Mouse (Mus musculus): Measurements from ENCODE around the gene Ankrd44. TPM values are rescaled to one million over a fixed set of nuclear protein-coding genes. Genes with fewer than 3 reads are reported as not detected.
A peak's percentile ranks its signal among the peaks of the same experiment; 100 is the strongest.

Gene Ankrd44
- polyA plus RNA-seq, 1 experiment from 2014 or later = 4.8 TPM

DNA sequence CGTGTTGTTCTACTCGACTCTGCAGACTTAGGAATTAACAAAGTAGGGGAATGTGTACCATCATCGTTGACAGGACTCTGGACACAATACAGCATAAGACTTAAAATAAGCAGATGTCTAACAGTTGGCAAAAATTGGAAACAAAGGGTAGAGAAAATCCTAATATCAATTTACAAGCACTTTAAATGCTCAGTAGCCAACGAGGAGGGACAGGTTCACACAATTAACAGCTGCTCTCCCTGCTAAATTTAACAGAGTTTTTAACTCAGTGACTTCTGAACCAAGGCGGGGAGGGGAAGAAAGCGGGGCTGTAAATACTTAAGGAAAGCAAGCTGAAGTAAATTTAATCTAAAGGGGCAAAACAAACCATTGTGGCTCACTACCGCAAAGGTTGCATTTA lies 1.4 kb downstream of the Ankrd44 start:
- H3K36me3 ChIP-seq (ENCODE audit: control insufficient read depth, insufficient read depth) = no peaks in the 10 kb centered on the region
- no peak for ATAC-seq (ENCODE audit: low read depth)
- no peaks in the 10 kb centered on the region for H3K9me3 ChIP-seq (replicated peaks; ENCODE audit: control insufficient read depth, low read length)
- peaks cover 25% of the 10 kb centered on the region for H3K27me3 ChIP-seq (ENCODE audit: control insufficient read depth, insufficient read depth, low read depth, low read length)
- peak overlapping the region; percentile 90 for H3K4me2 ChIP-seq (ENCODE audit: low read depth, low read length)
- peak overlapping the region; percentile 69; the same call in 1 of the 2 replicates for H3K9ac ChIP-seq (ENCODE audit: low read depth, low read length)
- no peak overlapping the region for H3K27ac ChIP-seq (ENCODE audit: low read length)
- WGBS (ENCODE audit: insufficient replicate concordance) = 48% methylated on average over 7 of the region's 7 CpGs
- peak overlapping the region; percentile 70 for H3K4me3 ChIP-seq (ENCODE audit: low read depth, low read length)
- peaks cover 13% of the 10 kb centered on the region for H3K4me1 ChIP-seq (ENCODE audit: control insufficient read depth, low read depth, low read length)

DNA sequence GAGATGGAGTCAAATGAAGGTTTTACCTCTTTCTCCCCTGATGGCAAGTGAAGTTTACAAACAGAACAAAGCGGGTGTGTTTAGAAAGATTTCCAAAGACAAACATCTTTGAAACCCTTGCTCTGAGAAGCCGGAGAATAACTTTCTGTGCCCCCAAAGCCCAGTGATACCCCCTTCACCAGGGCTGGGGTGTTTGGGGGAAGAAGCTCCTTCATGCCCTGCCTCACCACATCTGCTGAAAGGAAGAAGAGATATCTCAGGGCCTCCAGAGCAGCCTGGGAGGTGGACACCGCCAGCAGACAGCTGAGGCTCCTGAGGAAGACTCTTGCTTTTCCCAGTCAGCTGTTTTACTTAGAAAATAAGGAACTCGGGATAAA lies 1.9 kb downstream of the Ankrd44 start:
- ATAC-seq (ENCODE audit: low read depth) = no peak
- WGBS (ENCODE audit: insufficient replicate concordance) = 39% methylated on average over 4 of the region's 4 CpGs
- Histone ChIP-seq H3K27me3 (ENCODE audit: control insufficient read depth, insufficient read depth, low read depth, low read length) (peaks cover 25% of the 10 kb centered on the region), H3K9ac (ENCODE audit: low read depth, low read length) (no peak overlapping the region), H3K4me3 (ENCODE audit: low read depth, low read length) (peak overlapping the region; percentile 70; the same call in 1 of the 2 replicates), H3K36me3 (ENCODE audit: control insufficient read depth, insufficient read depth) (no peaks in the 10 kb centered on the region), H3K4me1 (ENCODE audit: control insufficient read depth, low read depth, low read length) (peaks cover 13% of the 10 kb centered on the region), H3K9me3 (replicated peaks; ENCODE audit: control insufficient read depth, low read length) (no peaks in the 10 kb centered on the region), H3K27ac (ENCODE audit: low read length) (no peak overlapping the region), H3K4me2 (ENCODE audit: low read depth, low read length) (peak overlapping the region; percentile 90)

DNA sequence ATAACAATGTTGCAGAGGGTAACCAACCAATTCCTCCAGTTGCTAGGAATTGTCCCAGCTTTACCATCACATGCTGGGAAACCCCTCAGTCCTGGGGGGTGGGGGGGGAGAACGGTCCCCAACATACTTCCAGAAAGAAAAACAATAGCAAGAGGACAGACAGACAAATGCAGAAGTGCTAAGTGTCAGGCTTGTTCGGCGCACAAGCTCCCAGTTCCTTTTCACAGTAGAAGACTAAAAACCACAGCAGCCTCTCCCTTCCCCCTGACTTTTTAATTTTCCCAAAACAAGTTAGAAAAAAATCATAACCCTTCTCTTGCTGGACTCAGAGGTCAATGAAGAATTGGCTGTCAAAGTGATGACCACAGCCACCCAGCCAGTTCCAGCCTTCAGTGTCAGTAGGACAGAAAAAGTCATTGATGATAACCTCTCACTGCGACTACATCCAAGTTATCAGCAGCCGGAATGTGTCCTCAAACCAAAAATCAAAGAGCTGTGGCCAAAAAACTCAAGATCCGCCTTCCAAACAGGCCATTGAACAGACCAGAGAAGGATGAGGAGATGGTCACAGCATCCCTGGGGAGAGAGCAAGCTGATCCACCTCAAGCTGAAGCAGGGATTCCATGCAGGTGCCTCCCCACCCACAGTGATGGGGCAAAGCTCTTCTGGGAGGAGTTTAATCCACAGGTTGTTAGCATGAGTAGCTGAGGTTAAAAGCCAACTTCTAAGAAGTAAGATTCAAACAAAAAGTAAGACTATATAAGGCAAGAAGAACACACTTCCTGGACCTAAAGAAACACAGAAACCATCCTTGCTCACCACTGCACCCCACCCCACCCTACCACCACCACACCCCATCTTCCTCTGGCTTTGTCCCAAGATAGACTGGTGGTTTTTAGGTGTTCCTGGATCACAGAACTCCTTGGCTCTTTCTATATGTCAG lies 2.5 kb downstream of the Ankrd44 start:
- H3K4me3 ChIP-seq (ENCODE audit: low read depth, low read length) = no peak overlapping the region

DNA sequence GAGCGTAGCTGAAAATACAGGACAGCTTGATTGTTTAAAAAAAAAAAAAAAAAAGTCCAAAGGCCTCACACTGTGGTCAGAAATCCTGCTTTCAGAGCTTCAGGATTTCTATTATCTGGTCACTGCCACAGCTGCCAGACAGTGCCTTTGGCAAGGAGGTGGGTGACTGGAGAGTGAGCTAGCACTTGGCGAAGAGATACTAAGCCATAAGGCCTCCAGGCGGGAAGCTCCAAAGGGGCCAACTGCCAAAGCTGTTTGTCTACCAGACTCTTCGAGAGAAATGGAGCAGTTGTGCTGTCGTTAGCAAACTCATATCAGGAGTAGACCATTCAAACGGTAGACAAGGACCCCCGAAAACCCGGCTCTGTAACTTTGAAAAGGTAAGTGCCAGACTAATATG lies 3.5 kb downstream of the Ankrd44 start:
- no peak overlapping the region for H3K4me2 ChIP-seq (ENCODE audit: low read depth, low read length)
- no peaks in the 10 kb centered on the region for H3K36me3 ChIP-seq (ENCODE audit: control insufficient read depth, insufficient read depth)
- ATAC-seq (ENCODE audit: low read depth) = no peak
- H3K4me3 ChIP-seq (ENCODE audit: low read depth, low read length) = no peak overlapping the region
- H3K27ac ChIP-seq (ENCODE audit: low read length) = no peak overlapping the region
- H3K9me3 ChIP-seq (replicated peaks; ENCODE audit: control insufficient read depth, low read length) = no peaks in the 10 kb centered on the region
- peaks cover 25% of the 10 kb centered on the region for H3K27me3 ChIP-seq (ENCODE audit: control insufficient read depth, insufficient read depth, low read depth, low read length)
- no peak overlapping the region for H3K9ac ChIP-seq (ENCODE audit: low read depth, low read length)
- WGBS (ENCODE audit: insufficient replicate concordance) = 36% methylated on average over 8 of the region's 8 CpGs
- H3K4me1 ChIP-seq (ENCODE audit: control insufficient read depth, low read depth, low read length) = peaks cover 13% of the 10 kb centered on the region

More for the DNA sequence above, 2.5 kb downstream of the Ankrd44 start:
- 32% methylated on average over 6 of the region's 6 CpGs for WGBS (ENCODE audit: insufficient replicate concordance)
- Histone ChIP-seq H3K36me3 (ENCODE audit: control insufficient read depth, insufficient read depth) (no peaks in the 10 kb centered on the region), H3K27ac (ENCODE audit: low read length) (peak overlapping the region; percentile 35; the same call in 1 of the 2 replicates), H3K9ac (ENCODE audit: low read depth, low read length) (no peak overlapping the region), H3K9me3 (replicated peaks; ENCODE audit: control insufficient read depth, low read length) (no peaks in the 10 kb centered on the region), H3K4me1 (ENCODE audit: control insufficient read depth, low read depth, low read length) (peaks cover 13% of the 10 kb centered on the region), H3K27me3 (ENCODE audit: control insufficient read depth, insufficient read depth, low read depth, low read length) (peaks cover 25% of the 10 kb centered on the region), H3K4me2 (ENCODE audit: low read depth, low read length) (peak overlapping the region; percentile 90; the same call in 1 of the 2 replicates)
- ATAC-seq (ENCODE audit: low read depth) = no peak

DNA sequence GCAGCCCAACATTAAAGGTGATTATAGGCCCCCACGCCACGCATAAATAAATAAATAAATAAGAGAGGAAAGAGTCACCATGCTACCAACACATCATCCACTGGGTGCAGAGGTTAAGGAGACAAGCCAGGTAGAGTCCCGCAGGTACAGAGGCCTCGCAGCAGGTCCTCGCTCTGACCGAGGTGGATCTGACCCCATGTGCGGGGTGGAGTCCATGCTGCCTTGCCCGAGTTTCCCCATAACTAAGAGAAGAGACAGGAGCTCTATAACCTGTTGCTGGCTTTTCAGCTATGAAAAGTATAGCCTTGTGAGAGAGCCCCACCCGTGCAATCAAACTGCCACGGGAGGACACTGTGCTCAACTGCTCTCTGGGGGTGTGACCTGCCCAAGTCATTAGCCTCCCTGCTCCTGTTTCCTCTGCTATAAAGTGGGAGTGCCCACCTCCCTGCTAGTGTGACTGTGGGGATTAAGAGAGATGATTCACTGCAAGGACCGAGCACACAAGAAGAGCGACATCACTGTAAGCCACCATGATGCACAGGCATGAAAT lies 4.1 kb downstream of the Ankrd44 start:
- Histone ChIP-seq H3K4me1 (ENCODE audit: control insufficient read depth, low read depth, low read length) (peaks cover 13% of the 10 kb centered on the region), H3K36me3 (ENCODE audit: control insufficient read depth, insufficient read depth) (no peaks in the 10 kb centered on the region), H3K27me3 (ENCODE audit: control insufficient read depth, insufficient read depth, low read depth, low read length) (peaks cover 25% of the 10 kb centered on the region), H3K4me2 (ENCODE audit: low read depth, low read length) (no peak overlapping the region), H3K4me3 (ENCODE audit: low read depth, low read length) (no peak overlapping the region), H3K9ac (ENCODE audit: low read depth, low read length) (no peak overlapping the region), H3K9me3 (replicated peaks; ENCODE audit: control insufficient read depth, low read length) (no peaks in the 10 kb centered on the region), H3K27ac (ENCODE audit: low read length) (no peak overlapping the region)
- WGBS (ENCODE audit: insufficient replicate concordance) = 59% methylated on average over 12 of the region's 12 CpGs
- ATAC-seq (ENCODE audit: low read depth) = no peak

DNA sequence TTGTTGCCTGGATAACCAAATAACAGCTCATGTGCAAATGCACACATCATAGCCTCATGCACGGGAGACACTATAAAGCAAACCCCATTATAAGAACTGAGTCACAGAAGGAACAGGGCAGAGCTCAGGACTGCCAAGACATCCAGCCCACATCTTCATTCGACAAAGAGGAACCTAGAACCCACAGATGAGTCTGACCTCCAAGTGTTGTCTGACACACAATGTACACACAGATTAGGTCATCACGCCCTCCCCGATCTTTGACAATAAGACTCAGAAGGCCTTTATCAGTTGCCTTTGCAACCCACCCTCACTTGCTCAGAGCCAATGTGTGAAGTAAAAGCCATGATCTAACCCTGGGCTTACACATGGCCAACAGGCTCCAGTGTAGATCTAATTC lies 6.1 kb downstream of the Ankrd44 start:
- peaks cover 6% of the 10 kb centered on the region for H3K4me1 ChIP-seq (ENCODE audit: control insufficient read depth, low read depth, low read length)
- WGBS (ENCODE audit: insufficient replicate concordance) = 37% methylated on average over 4 of the region's 4 CpGs

DNA sequence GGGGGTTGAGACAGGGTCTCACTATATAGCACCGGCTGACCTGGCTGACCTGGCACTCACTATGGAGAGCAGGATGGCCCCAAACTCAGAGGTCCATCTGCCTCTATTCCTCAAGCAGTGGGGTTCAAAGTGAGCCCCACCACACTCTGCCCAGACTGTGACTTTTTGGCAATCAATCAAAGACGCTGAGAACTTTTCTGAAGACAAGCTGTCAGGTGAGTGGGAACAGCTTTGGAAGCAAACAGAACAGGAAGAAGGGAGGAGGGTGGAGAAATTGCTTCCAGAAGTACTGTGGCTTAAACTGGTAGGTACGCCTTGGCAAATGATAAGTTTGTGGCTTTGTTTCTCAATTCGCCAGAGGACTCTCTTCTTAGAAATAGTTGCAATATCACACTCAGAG lies 9.7 kb downstream of the Ankrd44 start:
- no peak overlapping the region for H3K4me2 ChIP-seq (ENCODE audit: low read depth, low read length)
- H3K9ac ChIP-seq (ENCODE audit: low read depth, low read length) = no peak overlapping the region
- H3K36me3 ChIP-seq (ENCODE audit: control insufficient read depth, insufficient read depth) = no peaks in the 10 kb centered on the region
- 39% methylated on average over 4 of the region's 4 CpGs for WGBS (ENCODE audit: insufficient replicate concordance)
- H3K27me3 ChIP-seq (ENCODE audit: control insufficient read depth, insufficient read depth, low read depth, low read length) = no peaks in the 10 kb centered on the region
- no peak overlapping the region for H3K4me3 ChIP-seq (ENCODE audit: low read depth, low read length)
- no peak for ATAC-seq (ENCODE audit: low read depth)
- H3K27ac ChIP-seq (ENCODE audit: low read length) = no peak overlapping the region
- no peaks in the 10 kb centered on the region for H3K9me3 ChIP-seq (replicated peaks; ENCODE audit: control insufficient read depth, low read length)
- peaks cover 3% of the 10 kb centered on the region for H3K4me1 ChIP-seq (ENCODE audit: control insufficient read depth, low read depth, low read length)

More for the DNA sequence above, 6.1 kb downstream of the Ankrd44 start:
- Histone ChIP-seq H3K27me3 (ENCODE audit: control insufficient read depth, insufficient read depth, low read depth, low read length) (peaks cover 5% of the 10 kb centered on the region), H3K36me3 (ENCODE audit: control insufficient read depth, insufficient read depth) (no peaks in the 10 kb centered on the region), H3K4me3 (ENCODE audit: low read depth, low read length) (no peak overlapping the region), H3K4me2 (ENCODE audit: low read depth, low read length) (no peak overlapping the region), H3K9ac (ENCODE audit: low read depth, low read length) (no peak overlapping the region), H3K9me3 (replicated peaks; ENCODE audit: control insufficient read depth, low read length) (no peaks in the 10 kb centered on the region), H3K27ac (ENCODE audit: low read length) (no peak overlapping the region)
- no peak for ATAC-seq (ENCODE audit: low read depth)

DNA sequence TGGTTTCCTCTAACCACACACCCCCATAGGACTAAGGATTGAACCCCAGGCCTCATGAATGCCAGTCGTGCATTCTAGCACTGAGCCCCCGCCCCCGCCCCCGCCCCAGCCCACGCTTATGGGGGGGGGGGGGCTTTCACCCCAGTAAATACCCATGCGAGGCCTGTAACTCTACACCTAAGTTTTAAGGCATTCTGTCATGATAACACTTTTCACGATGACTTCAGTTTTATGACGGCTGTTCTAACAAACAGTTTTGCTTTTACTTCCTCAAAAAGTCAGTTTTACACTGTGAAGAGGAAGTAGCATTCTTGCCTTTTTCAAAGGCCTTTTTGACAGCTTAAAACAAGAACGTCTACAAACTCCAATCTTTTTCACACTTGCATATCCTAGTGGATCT lies 11.8 kb downstream of the Ankrd44 start:
- Histone ChIP-seq H3K9me3 (replicated peaks; ENCODE audit: control insufficient read depth, low read length) (no peaks in the 10 kb centered on the region), H3K4me2 (ENCODE audit: low read depth, low read length) (no peak overlapping the region), H3K4me1 (ENCODE audit: control insufficient read depth, low read depth, low read length) (peaks cover 5% of the 10 kb centered on the region), H3K36me3 (ENCODE audit: control insufficient read depth, insufficient read depth) (no peaks in the 10 kb centered on the region), H3K4me3 (ENCODE audit: low read depth, low read length) (no peak overlapping the region), H3K27me3 (ENCODE audit: control insufficient read depth, insufficient read depth, low read depth, low read length) (no peaks in the 10 kb centered on the region), H3K9ac (ENCODE audit: low read depth, low read length) (no peak overlapping the region), H3K27ac (ENCODE audit: low read length) (peak overlapping the region; percentile 61)
- no peak for ATAC-seq (ENCODE audit: low read depth)
- WGBS (ENCODE audit: insufficient replicate concordance) = 14% methylated on average over 9 of the region's 9 CpGs

DNA sequence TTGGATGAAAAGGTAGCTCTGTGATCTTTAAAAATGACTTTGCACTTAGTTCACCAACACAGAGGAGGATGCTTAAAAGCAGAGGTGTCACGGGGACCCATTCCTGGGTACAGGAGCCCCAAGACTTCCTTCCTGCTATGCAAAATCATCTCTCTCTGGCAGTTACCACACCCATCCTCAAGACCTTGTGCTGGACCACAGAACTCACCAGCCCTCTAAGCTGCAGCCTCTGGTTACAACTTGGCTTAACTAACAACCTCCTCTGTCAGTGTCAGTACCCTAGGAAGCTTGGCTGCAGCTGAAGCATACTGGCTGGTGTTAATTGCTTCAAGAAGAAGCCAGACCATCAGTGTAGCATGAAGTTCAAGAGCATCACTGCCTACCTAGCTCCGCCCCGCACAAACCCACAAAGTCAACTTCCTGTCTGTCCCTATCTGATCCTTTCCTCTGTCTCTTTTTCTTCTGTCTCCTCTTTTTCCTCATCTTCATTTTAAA lies 12.8 kb downstream of the Ankrd44 start:
- 29% methylated on average over 3 of the region's 3 CpGs for WGBS (ENCODE audit: insufficient replicate concordance)

More for the DNA sequence above, 12.8 kb downstream of the Ankrd44 start:
- Histone ChIP-seq H3K4me3 (ENCODE audit: low read depth, low read length) (no peak overlapping the region), H3K36me3 (ENCODE audit: control insufficient read depth, insufficient read depth) (no peaks in the 10 kb centered on the region), H3K4me1 (ENCODE audit: control insufficient read depth, low read depth, low read length) (peaks cover 8% of the 10 kb centered on the region), H3K27me3 (ENCODE audit: control insufficient read depth, insufficient read depth, low read depth, low read length) (no peaks in the 10 kb centered on the region), H3K4me2 (ENCODE audit: low read depth, low read length) (0 out of 2 replicates have a peak overlapping the region, but pooled peaks have one; percentile 13), H3K9me3 (replicated peaks; ENCODE audit: control insufficient read depth, low read length) (no peaks in the 10 kb centered on the region), H3K27ac (ENCODE audit: low read length) (peak overlapping the region; percentile 66), H3K9ac (ENCODE audit: low read depth, low read length) (no peak overlapping the region)
- no peak for ATAC-seq (ENCODE audit: low read depth)

Measured in liver, embryonic 16.5 days (tissue).